Comparison of ENCODE assay signal across 12 mouse cellular contexts in the genomic region with DNA sequence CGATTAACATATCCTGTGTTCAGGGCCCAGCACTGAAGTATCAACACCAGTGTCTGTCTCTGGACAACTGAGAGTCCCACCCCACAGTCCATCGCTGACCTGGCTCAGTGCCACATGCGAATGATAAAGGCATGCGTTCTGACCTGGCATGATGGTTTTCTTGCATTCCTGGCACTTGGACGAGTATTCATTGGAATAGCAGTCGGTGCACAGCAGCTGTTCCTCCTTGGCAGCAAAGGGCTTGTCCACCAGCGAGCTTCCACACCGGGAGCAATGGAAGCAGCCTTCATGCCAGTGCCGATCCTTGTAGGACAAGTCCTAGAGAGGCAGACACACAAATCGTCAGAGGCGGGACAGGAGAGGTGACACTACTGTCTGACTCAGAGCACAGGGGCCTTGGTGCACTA. TPM values are rescaled to one million over a fixed set of nuclear protein-coding genes. Genes with fewer than 3 reads are reported as not detected.
DNase-seq lines count a peak whose midpoint lies in the region; TF ChIP-seq lines count a peak whose summit lies in the region.
"Had no signal": no experiment of that assay in that cellular context is flagged by ENCODE, and none has a peak within 500 bp of the region (broad histone marks: within the 10 kb centered on the region; RNA-seq: fewer than 3 reads in every experiment).

No protein-coding gene starts in this region.

- no peaks in the 10 kb centered on the region for H3K4me1 ChIP-seq in kidney, adult 2 months (ENCODE audit: control insufficient read depth, insufficient read depth, low read length)
- H3K4me1 ChIP-seq in cerebellum, adult 2 months (ENCODE audit: control insufficient read depth, insufficient read depth, low read length): peaks cover 9% of the 10 kb centered on the region

- WGBS in kidney, adult 2 months: 69% methylated on average over 11 of the region's 11 CpGs
- WGBS in cerebellum, adult 2 months: 10% methylated on average over 11 of the region's 11 CpGs

- peak; percentile 26 for DNase-seq in adrenal gland, adult 8-10 months
- no peak for DNase-seq in adrenal gland, postnatal 4 days (ENCODE audit: low spot score in 2 of 2)
- DNase-seq in kidney, adult 2 months: no peak
- DNase-seq in kidney, adult 9 months: no peak
- peak; percentile 57 for DNase-seq in 3134 (ENCODE audit: extremely low read depth, insufficient read length, low spot score)
- DNase-seq in cerebellum, adult 2 months: peak; percentile 35 to 36
- DNase-seq in embryo, embryonic 10 days (ENCODE audit: low spot score): no peak
- DNase-seq in neural tube, embryonic 10.5 days (ENCODE audit: extremely low spot score, low spot score): no peak
- DNase-seq: forebrain, postnatal 0 days; layer of hippocampus, adult 9-11 months; thymus, adult 18-20 months had no signal

- H3K36me3 ChIP-seq in kidney, adult 2 months (ENCODE audit: control insufficient read depth, insufficient read depth, low read length): no peaks in the 10 kb centered on the region

- TF ChIP-seq POLR2A in kidney, adult 2 months (IDR thresholded peaks at IDR 0.05; ENCODE audit: low read depth, low read length): no peak
- TF ChIP-seq POLR2A in cerebellum, adult 2 months (IDR thresholded peaks at IDR 0.05; ENCODE audit: borderline replicate concordance, insufficient read depth, low read length): no peak

- peak overlapping the region; percentile 13; the same call in 1 of the 2 replicates for H3K27ac ChIP-seq in kidney, adult 2 months (ENCODE audit: insufficient read depth, low read depth, low read length)
- H3K27ac ChIP-seq in cerebellum, adult 2 months (ENCODE audit: insufficient read depth, low read length): no peak overlapping the region
- H3K27ac ChIP-seq: liver, embryonic 14.5 days had no signal

- H3K27me3 ChIP-seq in kidney, adult 2 months (replicated peaks; ENCODE audit: control insufficient read depth, insufficient read depth, low read length): no peaks in the 10 kb centered on the region
- no peaks in the 10 kb centered on the region for H3K27me3 ChIP-seq in cerebellum, adult 2 months (ENCODE audit: control insufficient read depth, insufficient read depth, low read length)

- no peak overlapping the region for H3K4me3 ChIP-seq in kidney, adult 2 months (ENCODE audit: insufficient read depth, low read depth, low read length)
- peak overlapping the region; percentile 35 for H3K4me3 ChIP-seq in cerebellum, adult 2 months (replicated peaks; ENCODE audit: insufficient read depth, low read depth, low read length)

- TF ChIP-seq CTCF in kidney, adult 2 months (conservative IDR thresholded peaks at IDR 0.05; ENCODE audit: insufficient read depth, insufficient read length, low read depth, low read length): no peak
- no peak for TF ChIP-seq CTCF in cerebellum, adult 2 months (IDR thresholded peaks at IDR 0.05; ENCODE audit: borderline replicate concordance, insufficient read depth, low read depth, low read length)

RNA-seq across cellular contexts. Expression of a gene that starts 43.0 kb away (rescaled TPM):
- 10 to 100 TPM; 15.6 to 21.4 (median 20.1) TPM for total RNA-seq in adrenal gland, adult 8-10 months (2022)
- 10 to 100 TPM; 19.5 to 20.4 TPM for total RNA-seq in adrenal gland, postnatal 4 days (2021)
- 4.0 and 5.0 TPM in 2 replicates for polyA plus RNA-seq in kidney, adult 2 months (2012; rRNA removed)
- polyA plus RNA-seq in cerebellum, adult 2 months (2012; rRNA removed): 25.8 and 26.5 TPM in 2 replicates

RNA-seq across cellular contexts. Expression of a gene that starts 43.1 kb away (rescaled TPM):
- 10 to 100 TPM; 34.5 to 43.4 (median 39.3) TPM for total RNA-seq in adrenal gland, adult 8-10 months (2022)
- 10 to 100 TPM; 30.7 to 31.4 TPM for total RNA-seq in adrenal gland, postnatal 4 days (2021)
- polyA plus RNA-seq in kidney, adult 2 months (2012; rRNA removed): 33.4 and 35.1 TPM in 2 replicates
- polyA plus RNA-seq in cerebellum, adult 2 months (2012; rRNA removed): 37.8 and 39.7 TPM in 2 replicates

RNA-seq across cellular contexts. Expression of a gene that starts 55.2 kb away (rescaled TPM):
- 10 to 100 TPM; 23.3 to 37.9 (median 32.1) TPM for total RNA-seq in adrenal gland, adult 8-10 months (2022)
- 10 to 100 TPM; 31.3 to 36.9 TPM for total RNA-seq in adrenal gland, postnatal 4 days (2021)
- polyA plus RNA-seq in kidney, adult 2 months (2012; rRNA removed): 45.3 and 48.1 TPM in 2 replicates
- 5.5 and 6.2 TPM in 2 replicates for polyA plus RNA-seq in cerebellum, adult 2 months (2012; rRNA removed)

Comparison
In these comparisons a context has a peak if more than half of its experiments do, and no peak if none do; other contexts are left out.
1. DNase-seq: peak in adrenal gland, adult 8-10 months (single experiment), 3134 (single experiment) and cerebellum, adult 2 months (2 of 2); none in adrenal gland, postnatal 4 days (0 of 2), kidney, adult 2 months (single experiment), kidney, adult 9 months (single experiment), embryo, embryonic 10 days (single experiment) and neural tube, embryonic 10.5 days (single experiment).